Mouse (Mus musculus) kidney, adult 8-10 months (tissue): Measurements from ENCODE around the gene Slc24a4.

Experiments
- DNase-seq, 2 experiments: peaks; one replicate each; pipeline ENCODE4 v3.0.0; 2022

The Slc24a4 gene

DNA sequence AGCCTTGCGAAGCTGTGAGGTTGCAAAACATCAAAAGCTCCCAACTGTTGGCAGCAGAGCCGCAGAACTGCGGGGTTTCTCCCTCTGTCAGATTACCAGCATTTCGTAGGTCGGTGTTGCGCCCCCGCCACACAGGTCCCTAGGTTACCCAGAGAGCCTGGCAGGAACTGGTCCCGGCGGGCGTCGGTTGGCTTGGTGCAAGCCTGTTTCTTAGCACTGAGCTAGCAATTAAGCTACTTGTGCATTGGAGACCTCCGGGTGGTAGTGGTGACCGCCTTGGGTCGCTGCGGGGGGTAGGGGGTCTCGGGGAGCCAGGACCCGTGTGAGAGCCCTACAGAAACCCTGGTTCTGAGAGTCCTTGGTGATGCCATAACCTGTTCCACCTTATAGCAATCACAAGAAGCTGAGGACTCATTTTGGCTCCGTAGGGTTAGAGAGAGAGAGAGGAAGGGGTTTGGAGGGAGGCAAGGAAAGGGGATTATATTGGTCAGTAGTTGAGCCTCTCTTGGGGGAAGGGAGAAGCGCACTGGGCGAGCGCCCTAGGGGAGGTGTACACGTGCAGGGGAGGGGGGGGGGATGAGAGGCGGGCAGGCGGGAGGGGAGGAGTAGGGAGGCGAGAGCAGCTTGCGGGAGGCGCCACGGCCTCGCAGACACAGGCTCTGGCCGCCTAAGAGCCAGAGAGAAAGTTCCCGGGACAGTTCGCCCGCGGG lies at the start of gene Slc24a4:
Gene Slc24a4, plus strand, starts transcription at position 653 of the 710 bp plus-strand sequence.
- DNase-seq, result no peak

DNA sequence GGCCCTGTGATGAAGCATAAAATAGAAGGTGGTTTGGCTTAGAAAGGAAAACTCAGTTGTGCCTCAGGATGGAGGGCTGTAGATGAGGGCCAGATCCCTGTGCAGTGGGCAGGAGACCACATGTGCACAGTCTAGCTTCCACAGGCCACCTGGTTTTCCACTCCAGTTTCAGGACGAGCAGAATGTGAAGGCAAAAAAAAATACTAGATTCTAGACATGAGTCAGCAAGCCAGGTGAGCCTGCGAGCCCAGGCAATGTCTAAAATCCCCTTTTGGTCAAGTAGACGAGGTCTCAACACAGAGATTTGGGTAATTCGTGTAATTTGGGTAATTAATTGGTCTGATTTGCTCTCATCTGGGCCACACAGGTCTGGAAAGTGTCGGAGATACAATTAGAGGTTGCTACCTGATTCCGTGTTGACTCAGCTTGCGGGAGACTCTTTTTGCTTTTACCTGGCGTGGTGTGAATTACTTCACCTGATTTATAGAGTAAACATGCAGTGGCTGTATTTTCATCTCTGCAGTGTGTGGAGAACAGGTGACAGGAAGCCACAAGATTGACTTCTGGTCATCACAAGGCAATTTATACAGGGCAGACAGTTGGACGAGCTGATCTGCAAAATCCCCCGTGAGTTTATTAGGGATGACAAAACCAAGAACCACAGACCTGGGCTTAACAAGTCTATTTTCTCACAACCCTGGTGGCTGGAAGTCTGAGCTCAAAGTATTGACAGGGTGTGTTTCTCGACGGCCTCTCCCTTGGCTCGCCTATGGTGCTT lies 45.7 kb upstream of the Slc24a4 start:
- DNase-seq, result no peak

DNA sequence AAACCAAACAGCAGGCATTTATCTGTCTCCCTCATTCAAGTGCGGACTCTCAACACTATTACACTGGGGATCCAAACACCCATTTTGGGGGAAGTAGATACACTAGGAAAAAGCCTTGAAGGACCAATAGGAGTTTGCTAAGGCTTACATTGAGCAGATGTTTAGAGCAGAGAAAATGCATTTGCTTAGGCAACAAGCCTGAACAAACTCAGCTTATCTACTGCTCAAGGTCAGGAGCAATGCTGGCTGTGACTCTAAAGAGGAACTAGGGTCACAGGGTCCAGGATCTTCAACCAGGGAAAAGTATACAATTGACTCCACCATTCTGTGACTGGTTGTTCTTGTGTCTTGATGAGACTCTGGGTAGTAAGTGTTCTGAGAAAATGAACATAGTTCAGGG lies 38.0 kb upstream of the Slc24a4 start:
- no peak for DNase-seq

DNA sequence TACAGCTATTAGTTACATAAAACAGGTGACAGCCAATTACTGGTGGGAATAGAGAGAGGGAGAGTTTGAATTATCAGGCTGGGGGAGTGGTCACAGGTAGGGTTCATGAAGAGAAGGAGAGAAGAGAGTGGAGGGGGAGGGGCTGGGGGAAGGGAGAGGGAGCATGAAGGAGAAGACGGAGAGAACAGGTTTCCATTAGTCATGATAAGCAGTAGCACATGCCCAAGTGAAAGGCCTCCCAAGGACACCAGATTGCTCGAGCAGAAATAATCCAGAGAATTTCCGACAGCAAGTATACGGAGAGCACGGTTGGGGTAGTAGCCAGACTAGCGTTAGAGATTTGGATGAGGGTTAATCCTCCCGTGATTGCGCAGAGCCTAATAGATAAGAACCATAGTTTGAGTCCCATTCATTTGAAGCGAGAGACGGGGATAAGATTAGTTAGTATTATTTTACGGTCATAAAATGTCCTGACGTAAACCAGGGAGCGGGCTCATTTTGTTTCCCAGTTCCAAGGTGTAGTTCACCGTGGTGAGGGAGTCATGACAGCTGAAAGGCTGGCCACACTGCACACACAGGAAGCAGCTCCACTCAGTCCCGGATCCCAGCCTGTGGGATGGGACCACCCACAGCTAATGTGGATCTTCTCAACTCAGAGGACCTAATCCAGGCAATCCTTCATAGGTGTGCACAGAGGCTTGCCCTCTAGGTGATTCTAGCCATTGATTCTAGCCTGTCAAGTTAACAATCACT lies 36.0 kb upstream of the Slc24a4 start:
- DNase-seq, result no peak

DNA sequence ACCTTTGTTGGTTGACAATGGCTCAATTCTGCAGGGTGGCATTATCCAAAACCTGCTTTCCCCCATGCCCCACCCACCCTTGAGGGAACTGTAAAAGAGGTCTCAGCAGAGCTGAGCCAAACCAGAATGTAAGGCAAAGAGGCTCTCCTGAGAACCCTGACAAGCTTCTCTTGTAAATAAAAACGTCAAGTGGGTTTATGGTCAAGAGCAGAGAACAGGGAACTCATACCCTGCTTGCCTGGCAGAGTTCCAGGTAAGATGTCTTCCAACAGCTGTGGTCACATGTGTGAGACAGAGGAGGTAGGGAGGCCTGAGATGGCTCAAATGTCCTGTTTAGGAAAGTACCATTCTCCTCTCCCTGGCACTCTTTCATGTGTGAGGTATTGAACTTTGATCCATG lies 22.5 kb upstream of the Slc24a4 start:
- DNase-seq, result no peak

DNA sequence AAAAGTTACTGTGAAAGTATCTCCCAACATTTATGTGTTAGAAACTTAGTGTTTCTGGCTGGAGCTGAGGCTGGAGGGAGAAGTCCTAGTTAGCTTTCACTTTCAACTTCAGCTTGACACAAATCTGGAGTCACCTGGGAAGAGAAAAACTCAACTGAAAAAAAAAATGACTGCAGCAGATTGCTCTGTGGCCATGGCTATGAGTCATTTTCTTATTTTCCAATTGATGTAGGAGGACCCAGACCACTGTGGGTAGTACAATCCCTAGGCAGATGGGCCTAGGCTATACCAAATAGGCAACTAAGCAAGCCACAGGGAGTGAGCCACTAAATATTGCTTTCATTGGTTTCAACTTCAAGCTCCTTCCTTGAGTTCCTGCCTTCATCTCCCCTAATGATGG lies 19.7 kb upstream of the Slc24a4 start:
- no peak for DNase-seq

DNA sequence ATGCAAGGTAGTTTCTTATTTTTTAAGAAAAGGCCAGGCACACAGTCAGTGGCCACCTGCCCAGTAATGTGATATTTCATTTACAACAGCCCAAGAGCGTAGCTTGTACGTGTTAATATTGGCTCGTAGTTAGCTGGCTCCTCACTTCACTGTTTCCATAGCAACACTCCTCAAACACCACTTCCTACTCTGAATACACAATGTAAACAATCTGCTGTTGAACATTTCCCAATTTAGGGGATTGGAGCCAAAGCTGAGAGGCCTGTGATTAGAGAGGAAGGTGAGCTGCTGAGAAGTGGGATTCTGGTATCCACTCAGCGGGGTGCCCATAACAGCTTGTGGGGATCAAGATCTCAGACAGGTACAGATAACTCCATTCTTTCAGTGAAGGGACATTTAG lies 16.0 kb upstream of the Slc24a4 start:
- DNase-seq, result no peak

DNA sequence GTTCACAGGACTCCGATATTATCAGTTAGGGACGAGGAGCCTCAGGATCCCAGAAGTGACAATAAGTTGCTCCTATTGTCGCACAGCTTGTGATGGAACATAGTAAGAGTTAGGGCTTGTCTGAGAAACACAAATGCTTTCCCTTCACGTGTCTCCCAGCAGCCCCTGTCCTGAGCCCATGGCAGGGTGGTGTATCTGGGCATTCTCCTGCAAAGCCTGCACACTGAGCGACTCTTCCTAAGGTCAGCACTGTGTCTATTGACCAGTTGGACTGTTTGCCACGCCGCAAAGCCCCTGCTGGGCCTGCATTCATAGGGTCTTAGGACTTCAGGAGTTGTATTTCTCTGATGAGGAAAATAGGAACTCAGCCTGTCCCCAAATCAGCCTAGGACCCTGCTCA lies 15.6 kb upstream of the Slc24a4 start:
- no peak for DNase-seq

DNA sequence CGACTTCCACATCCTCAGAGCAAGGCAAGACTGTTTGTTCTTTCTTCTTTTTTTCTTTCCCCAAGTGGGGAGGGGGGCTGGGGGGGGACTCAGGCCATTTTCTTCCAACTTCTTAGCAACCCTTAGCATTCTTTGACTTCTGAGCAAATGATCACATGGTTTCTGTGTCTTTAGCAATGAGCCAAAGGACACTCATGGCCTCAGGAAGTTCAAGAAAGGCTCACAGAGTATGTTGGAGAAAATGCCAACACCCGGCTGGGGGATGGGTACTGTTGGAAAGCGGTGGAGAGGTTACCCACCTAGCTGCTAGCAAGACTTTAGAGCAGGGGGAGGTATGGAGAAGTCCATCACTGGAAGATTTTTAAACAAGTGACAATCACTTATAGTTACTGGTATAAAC lies 15.1 kb upstream of the Slc24a4 start:
- no peak for DNase-seq

DNA sequence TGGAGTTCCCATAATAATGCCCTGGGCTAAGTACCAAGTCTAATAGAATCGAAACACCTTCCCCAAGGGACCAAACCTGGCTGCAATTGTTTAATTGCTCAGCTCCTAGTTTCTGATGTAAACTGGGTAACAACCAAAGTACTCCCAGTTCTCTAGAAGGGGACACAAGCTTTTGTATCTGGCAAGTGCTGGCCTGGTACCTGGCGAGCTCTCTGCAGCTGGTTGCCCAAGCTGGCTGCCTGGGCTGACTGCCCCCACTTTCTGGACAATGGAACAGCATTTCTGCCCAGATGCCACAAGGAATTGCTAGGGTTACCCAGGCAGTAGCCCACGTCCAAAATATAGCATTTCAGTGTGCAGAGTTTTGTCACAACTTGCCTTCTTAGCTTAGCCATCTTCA lies 12.0 kb upstream of the Slc24a4 start:
- no peak for DNase-seq

DNA sequence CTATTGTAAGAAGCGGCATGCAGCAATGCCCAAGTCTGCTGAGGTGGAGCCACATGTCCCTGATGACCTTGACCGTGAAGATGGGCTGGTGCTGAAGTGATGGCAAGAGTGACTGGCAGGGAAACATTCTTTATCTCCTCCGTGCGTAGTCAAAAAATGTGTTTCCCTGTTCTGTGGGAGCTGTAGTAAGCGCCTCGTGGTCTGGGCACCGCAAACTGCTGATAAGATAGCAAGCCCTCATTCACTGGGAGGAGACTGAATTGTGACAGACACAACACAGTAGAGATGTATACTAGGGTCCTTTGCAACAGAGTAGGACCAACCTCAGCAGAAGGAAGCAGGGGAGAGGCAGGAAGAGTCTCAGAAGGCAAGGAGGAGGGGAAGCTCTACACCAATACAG lies 10.5 kb upstream of the Slc24a4 start:
- DNase-seq, result no peak

DNA sequence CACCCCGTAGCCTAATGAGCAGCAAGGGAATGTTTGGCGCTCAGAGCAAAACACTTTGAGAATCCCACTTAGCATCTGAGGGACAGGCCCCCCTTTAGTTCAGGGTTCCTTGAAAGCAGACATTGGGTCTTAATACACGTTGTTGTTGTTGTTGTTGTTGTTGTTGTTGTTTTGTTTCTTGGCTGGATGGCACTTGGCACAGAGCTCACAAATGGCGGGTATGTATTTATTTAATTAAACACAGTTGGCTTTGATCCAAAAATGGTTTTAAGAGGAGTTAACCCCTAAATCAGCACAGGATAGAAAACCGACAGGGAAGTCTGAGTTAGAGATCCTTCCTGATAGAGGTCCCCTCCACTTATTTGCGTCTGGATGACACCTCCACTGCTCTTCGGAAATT lies 932 bp upstream of the Slc24a4 start:
- DNase-seq, result no peak

DNA sequence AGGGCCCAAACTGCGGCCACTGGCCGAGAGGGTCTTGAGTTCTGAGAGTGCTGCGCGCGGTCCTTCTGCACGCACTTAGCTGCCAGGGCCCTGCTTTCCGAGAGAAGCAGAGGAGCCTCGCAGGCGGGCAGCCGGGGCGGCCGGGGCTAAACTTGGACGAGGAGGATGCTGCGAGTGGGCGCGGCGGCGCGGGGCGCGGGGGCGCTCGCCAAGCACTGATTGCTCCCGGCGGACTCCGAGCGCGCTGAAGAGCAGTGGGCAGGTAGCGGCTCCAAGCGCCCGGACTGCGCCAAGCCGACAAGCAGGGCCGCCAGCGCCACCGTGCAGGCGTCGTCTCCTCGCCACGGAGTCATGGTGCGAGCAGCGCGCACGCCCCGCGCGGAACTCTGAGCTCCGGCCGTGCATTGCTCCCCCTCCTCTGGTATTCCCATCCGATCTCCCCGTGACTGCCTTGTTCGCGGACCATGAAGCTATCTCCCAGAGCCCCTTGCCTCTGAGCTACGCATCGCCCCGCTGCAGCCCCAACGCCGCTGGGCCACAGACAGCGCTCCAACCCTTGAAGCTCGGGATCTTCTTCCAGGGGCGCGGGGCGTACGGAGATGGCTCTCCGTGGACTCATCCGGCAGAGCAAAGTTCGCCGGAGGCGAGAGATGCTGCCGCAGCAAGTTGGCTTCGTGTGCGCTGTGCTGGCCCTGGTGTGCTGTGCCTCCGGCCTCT lies 416 bp downstream of the Slc24a4 start:
- peak; percentile 3 to 18 for DNase-seq

DNA sequence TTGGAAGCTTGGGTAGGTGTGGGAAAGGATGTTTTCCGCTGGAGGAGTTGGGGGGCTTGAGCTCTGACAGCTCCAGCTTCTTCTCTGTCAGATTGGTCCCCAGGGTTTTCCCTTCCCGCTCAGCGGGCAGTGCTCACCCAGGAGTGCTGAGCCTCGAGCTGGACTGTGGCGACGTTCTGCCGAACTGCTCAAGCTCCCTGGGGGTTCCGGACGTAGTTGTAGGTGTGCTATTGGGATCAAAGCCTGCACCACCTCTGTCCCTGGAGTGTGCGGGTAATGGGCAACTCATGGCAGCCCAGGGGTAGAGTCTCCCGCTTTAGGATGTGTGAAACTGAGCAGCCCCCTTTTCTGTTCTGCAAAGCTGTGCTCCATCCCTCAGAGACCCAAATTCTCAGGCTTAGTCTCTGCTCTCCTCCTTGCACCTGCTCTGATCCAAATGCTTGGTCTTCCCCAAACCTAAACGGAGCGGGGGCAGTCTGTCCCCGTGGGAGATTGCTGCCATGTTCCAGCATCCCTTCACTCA lies 1.0 kb downstream of the Slc24a4 start:
- DNase-seq, result no peak

DNA sequence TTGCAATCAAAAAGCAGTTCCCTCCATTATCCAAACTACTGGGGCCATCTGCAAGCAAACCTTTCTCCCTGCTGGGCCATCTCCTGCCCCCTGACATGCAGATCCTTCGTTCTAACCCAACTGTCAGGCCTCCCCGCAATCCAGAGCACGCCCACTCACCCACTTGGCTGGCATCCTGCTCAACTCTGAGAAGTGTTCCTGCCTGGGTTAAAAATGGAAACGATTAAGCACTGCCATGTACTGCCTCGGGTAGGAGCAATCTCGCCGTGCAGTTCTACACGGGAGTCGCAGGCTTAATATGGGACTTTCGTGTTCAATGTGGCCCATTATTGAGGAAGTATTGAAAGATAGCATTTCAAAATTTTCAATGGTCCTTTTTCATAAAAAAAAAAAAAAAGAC lies 11.2 kb downstream of the Slc24a4 start:
- no peak for DNase-seq

DNA sequence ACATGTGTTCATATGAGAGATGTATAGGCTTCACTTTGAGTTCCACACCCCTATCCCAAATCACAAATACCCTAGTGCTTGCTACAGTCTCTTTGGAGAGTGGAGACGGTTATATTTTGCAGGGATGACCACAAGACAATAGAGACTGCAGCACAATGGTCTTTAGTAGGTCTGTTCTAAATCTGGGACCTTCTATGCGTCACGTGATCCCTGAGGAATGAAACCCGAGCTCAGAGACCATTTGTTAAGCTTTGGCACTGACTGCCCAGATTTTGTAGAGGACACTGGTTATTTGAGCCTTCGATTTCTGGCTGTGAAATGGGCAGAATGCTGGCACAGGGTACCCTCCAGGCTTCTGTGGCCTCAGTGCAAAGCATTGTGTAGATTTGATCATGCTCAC lies 12.8 kb downstream of the Slc24a4 start:
- no peak for DNase-seq

DNA sequence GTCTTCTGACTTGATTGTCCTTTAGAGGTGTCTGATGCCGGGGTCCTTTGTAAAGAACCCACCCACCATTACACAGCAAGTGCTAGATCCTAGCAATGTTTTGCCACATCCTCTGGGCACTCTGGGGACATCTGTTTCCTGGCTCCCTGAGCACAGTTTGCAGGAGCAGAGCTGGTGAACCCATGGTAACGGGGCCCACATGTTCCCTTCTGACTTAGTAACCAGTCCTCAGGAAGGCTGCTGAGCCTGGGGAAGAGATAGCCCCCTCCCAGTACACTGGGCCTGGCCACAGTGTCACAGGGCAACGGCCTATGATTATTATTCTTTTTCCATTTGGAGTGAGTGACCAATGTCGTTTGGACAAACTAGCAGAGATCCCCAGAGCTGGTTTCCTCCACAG lies 19.1 kb downstream of the Slc24a4 start:
- DNase-seq, result no peak

DNA sequence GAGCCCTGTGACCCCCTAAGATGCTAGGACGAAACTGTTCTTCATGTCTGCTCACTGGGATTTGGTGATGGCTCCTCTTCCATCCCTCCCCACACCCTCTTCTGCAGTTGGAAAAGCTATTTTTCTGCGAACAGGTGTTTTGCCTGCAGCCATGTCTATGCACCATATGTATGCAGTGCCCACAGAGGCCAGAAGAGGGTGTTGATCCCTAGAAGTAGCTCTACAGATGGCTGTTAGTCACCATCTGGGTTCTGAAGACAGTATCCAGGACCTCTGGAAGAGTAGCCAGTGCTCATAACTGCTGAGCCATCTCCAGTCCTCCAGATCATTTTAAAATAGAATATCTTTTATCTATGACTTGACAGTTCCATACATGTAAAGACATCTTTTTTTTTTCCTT lies 20.2 kb downstream of the Slc24a4 start:
- DNase-seq, result peak in 1 of 2 experiments; percentile 31

DNA sequence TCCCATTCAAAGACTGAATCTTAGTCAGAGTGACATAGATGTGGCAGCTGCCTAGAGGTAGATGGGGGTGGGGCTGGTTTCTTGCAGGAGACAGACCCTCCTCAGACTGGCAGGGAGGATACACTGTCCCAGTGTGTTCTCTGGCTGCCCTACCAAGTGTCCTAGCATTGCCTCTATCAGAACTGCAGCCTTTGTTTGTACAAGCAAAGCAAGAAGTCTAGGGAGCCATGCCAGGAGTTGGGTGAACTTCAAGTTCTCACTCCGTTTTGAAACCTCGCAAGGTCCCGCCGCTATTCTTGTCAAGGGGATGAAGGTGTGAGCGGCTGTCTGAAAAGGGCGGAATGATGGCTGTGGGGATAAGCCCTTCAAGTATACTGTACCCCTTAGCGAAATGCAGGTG lies 22.7 kb downstream of the Slc24a4 start:
- no peak for DNase-seq

DNA sequence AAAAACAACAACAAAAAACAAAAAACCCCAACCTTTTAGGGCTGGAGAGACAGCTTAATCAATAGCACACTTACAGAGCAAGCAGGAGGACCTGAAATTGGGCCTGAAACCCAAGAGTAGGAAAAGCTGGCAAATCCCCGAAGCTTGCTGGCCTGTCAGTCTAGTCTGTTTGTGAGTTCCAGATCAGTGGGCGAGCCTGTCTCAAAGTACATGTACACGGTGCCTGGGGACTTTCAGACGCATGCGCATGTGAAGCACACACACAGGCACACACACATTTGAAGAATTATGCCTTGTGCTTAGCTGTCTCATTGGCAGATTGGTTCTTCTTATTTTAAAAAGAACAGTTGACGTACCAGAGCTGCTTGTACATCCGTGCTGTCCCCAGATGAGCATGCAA lies 25.3 kb downstream of the Slc24a4 start:
- DNase-seq, result peak; percentile 63 to 66

DNA sequence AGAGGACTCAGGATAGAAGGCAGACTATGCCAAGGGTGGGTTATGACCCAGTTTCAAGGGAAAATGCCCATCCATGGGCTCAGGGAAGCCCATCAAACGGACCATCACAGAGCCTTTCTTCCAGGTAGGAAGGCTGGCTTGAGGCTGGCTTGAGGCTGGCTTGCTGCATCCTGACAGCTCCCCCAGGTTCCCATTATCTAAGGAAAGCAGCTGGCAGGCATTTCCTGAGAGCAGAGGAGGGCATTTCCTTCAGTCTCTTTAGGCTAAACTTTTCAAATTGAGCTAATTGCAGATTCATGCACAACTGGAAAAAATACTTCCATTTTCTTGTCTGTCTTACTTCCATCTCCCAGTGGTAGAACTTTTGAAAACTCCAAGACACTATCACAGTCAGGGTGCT lies 26.3 kb downstream of the Slc24a4 start:
- DNase-seq, result no peak

DNA sequence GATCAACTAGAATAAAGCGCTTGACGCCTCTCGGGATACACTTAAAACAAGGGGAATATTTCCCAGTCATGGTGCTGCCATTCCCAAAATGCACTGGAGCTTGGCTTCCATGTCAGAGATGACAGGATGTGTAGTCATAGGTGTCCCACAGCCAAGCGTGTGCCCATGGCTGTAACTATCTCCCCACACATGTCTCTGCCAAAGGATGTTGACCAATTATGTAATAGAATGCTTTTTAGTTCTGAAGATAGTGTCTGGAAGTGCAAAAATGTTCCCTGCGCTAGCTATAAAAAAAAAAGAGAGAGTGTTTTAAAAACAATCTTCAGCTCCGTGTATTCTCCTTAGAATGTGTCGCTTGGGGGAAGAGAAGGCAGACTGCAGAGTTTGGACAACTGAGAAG lies 36.1 kb downstream of the Slc24a4 start:
- no peak for DNase-seq

DNA sequence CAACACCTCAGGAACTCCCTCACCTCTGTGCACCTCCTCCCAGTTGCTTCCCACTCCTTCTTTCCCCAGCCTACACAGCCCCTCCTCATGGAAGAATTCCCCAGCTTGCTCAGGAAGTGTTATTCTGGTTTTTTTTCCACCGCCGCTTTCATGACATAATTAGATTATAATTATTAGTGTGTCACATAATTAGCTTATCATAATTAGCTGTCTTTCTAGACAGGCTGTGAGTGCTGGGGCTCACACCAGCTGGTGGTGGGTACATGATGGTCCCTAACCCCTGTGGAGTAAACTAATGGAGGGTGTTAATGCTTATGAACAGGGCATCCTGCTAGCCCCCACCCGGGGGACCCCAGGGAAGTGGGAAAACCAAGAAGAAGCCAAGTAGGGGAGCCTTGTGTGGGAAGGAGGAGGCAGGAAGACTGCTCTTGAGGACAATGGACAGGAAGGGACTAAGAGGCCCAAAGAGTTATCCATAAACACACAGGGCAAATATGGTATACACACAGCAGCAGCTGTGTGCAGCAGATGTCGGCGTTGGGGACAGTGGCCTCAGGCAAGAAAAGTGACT lies 38.2 kb downstream of the Slc24a4 start:
- no peak for DNase-seq
